Mouse (Mus musculus) left cerebral cortex, adult 6 months (tissue): ENCODE results near the gene Mageb2. TPM values are rescaled to one million over a fixed set of nuclear protein-coding genes. Genes with fewer than 3 reads are reported as not detected.

ENCODE experiments used
- long read RNA-seq, 2 experiments: library from polyadenylated mRNA; unstranded; transcript quantifications; one replicate each; pipeline ENCODE4 v2.0.0; 2019 to 2020
- polyA plus RNA-seq: library from polyadenylated mRNA; unstranded; fragments of <200 nt; fragmentation: Nextera tagmentation; gene quantifications from 2 replicates; pipeline ENCODE4 v1.2.3, GENCODE M21; 2021

Mageb2 gene
- not detected in 2 replicates for polyA plus RNA-seq
- long read RNA-seq, experiment 1: 0 reads
- long read RNA-seq, experiment 2: 0 reads

DNA sequence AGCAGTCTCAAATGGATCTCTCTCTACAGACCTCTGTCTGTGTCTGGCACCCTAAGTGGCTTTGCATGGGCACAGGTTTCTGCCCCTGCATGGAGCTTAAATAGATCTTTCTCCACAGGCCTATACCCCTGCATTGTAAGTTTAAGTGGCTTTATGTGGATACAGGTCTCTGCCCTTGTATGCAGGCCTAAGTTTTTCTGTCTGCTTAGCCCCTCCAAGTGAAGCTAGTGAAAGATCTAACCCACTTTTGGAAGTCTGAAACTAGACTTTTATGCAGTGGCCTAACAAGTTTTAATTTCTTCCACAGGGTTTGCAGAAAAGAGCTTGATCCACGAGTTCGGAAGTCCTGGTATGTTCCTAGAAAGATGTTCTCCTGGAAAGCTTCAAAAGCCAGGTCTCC, at the start of gene Mageb2:
Gene Mageb2 (plus strand): TSS at position 301 of the 400 bp plus-strand sequence.

Other genes starting within 250 kb of the Mageb2 start
- gene Gm5072, start 60.8 kb downstream of the Mageb2 start, polyA plus RNA-seq: not detected in 2 replicates
- not detected in 2 replicates for gene Gm8914, start 148.4 kb downstream of the Mageb2 start, polyA plus RNA-seq
- gene 1700084M14Rik, start 244.2 kb downstream of the Mageb2 start, polyA plus RNA-seq: not detected in 2 replicates